In the genomic region with DNA sequence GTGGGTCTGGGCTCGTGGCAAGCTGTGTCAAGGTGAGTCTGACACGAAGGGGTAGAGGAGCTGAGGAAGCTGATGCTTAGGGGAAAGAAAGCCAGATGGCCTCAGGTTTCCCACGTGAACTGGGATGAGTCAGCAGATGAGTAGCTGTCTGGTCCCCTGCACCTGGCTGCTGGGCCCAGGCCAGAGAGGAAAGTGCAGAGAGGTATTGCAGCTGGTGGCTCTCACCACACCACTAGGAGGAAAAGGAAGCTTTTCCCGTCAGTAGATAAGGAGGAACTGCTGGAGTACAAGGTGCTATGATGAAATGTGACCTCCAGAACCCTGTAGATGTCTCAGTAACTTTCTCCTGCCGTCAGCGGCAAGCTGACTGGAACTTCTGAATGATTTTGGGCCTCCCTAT, we compare ENCODE assay signal across 21 mouse cellular contexts. TPM values are rescaled to one million over a fixed set of nuclear protein-coding genes. Genes with fewer than 3 reads are reported as not detected.
DNase-seq lines count a peak whose midpoint lies in the region; ATAC-seq and TF ChIP-seq lines count a peak whose summit lies in the region.
"Had no signal": no experiment of that assay in that cellular context is flagged by ENCODE, and none has a peak within 500 bp of the region (broad histone marks: within the 10 kb centered on the region; RNA-seq: fewer than 3 reads in every experiment).

No protein-coding gene starts in this region.

- no peaks in the 10 kb centered on the region for H3K79me2 ChIP-seq in liver, adult 2 months (ENCODE audit: control insufficient read depth, insufficient read depth, low read length)
- H3K79me2 ChIP-seq in CH12.LX (replicated peaks; ENCODE audit: control insufficient read depth, extremely low read depth, insufficient read depth, poor library complexity, severe bottlenecking), result no peaks in the 10 kb centered on the region

- no peaks in the 10 kb centered on the region for H3K36me3 ChIP-seq in liver, adult 2 months (ENCODE audit: control insufficient read depth, insufficient read depth, low read length)
- H3K36me3 ChIP-seq in liver, embryonic 11.5 days (ENCODE audit: control insufficient read depth, insufficient read depth, low read length), result no peaks in the 10 kb centered on the region
- no peaks in the 10 kb centered on the region for H3K36me3 ChIP-seq in CH12.LX (replicated peaks in 1 of 2; ENCODE audit: control insufficient read depth in 1 of 2, insufficient read depth in 1 of 2, low read length in 1 of 2)
- H3K36me3 ChIP-seq in forebrain, postnatal 0 days (ENCODE audit: insufficient read depth), result no peaks in the 10 kb centered on the region
- H3K36me3 ChIP-seq: forebrain, embryonic 15.5 days; hindbrain, embryonic 10.5 days; limb, embryonic 15.5 days had no signal

- no peak for TF ChIP-seq CTCF in liver, adult 2 months (IDR thresholded peaks at IDR 0.05; ENCODE audit: low read depth, low read length)
- no peak for TF ChIP-seq CTCF in CH12.LX (conservative IDR thresholded peaks at IDR 0.05 in 1 of 2, IDR thresholded peaks at IDR 0.05 in 1 of 2; ENCODE audit: low read depth in 2 of 2, low read length in 2 of 2)
- TF ChIP-seq CTCF in forebrain, postnatal 0 days (IDR thresholded peaks at IDR 0.05; ENCODE audit: low read depth), result no peak

- no peak for TF ChIP-seq RAD21 in CH12.LX (IDR thresholded peaks at IDR 0.05; ENCODE audit: low read depth, low read length)

- no peak overlapping the region for H3K9ac ChIP-seq in liver, adult 2 months (ENCODE audit: low read depth, low read length)
- H3K9ac ChIP-seq in liver, embryonic 11.5 days (ENCODE audit: low read depth, low read length), result no peak overlapping the region
- no peak overlapping the region for H3K9ac ChIP-seq in CH12.LX (ENCODE audit: insufficient read depth, low read depth)
- H3K9ac ChIP-seq in forebrain, postnatal 0 days, result no peak overlapping the region
- H3K9ac ChIP-seq: forebrain, embryonic 15.5 days; limb, embryonic 15.5 days had no signal

- H3K27ac ChIP-seq in liver, adult 2 months (replicated peaks; ENCODE audit: insufficient read depth, low read depth, low read length), result no peak overlapping the region
- no peak overlapping the region for H3K27ac ChIP-seq in liver, embryonic 11.5 days (ENCODE audit: low read depth, low read length)
- H3K27ac ChIP-seq in CH12.LX (ENCODE audit: insufficient read depth, low read depth), result no peak overlapping the region
- H3K27ac ChIP-seq in forebrain, postnatal 0 days (ENCODE audit: low read depth, low read length), result no peak overlapping the region
- H3K27ac ChIP-seq: forebrain, embryonic 15.5 days; hindbrain, embryonic 10.5 days; limb, embryonic 15.5 days had no signal

- WGBS in liver, adult 2 months, result 55% methylated on average over 6 of the region's 6 CpGs
- WGBS in liver, embryonic 11.5 days, result 28% methylated on average over 6 of the region's 6 CpGs
- 73% methylated on average over 6 of the region's 6 CpGs for WGBS in forebrain, postnatal 0 days

- DNase-seq in liver, adult 2 months (ENCODE audit: extremely low read depth, low read depth, low spot score), result peak; percentile 2
- DNase-seq in liver, embryonic 11.5 days (ENCODE audit: low spot score), result no peak
- DNase-seq in CH12.LX (ENCODE audit: extremely low read depth) (peak; percentile 62), adipocyte (ENCODE audit: low spot score) (no peak)
- no peak for DNase-seq in kidney, postnatal 4 days
- no peak for DNase-seq in forebrain, postnatal 0 days
- DNase-seq: adrenal gland, adult 2 months; cerebellum, adult 9-10 months; heart, adult 18-20 months; kidney, adult 9 months; kidney, postnatal 36 days; right cerebral cortex, postnatal 14 days had no signal

- no peak overlapping the region for H3K4me2 ChIP-seq in liver, embryonic 11.5 days
- H3K4me2 ChIP-seq in CH12.LX (ENCODE audit: insufficient read depth, low read depth, poor library complexity, severe bottlenecking), result no peak overlapping the region
- no peak overlapping the region for H3K4me2 ChIP-seq in forebrain, postnatal 0 days (ENCODE audit: low read depth)
- H3K4me2 ChIP-seq: forebrain, embryonic 15.5 days; limb, embryonic 15.5 days had no signal

- no peak for ATAC-seq in liver, embryonic 11.5 days (replicated peaks; ENCODE audit: low FRiP score)
- peak; percentile 62; the same call in 1 of the 2 replicates for ATAC-seq in common myeloid progenitor, adult 5-6 weeks (replicated peaks; ENCODE audit: low read depth, poor library complexity, severe bottlenecking)
- peak; percentile 37; the same call in 1 of the 2 replicates for ATAC-seq in megakaryocyte-erythroid progenitor cell, adult 5-6 weeks (replicated peaks; ENCODE audit: low FRiP score, low TSS enrichment, poor library complexity, severe bottlenecking)
- ATAC-seq in forebrain, postnatal 0 days, result no peak
- ATAC-seq: forebrain, embryonic 15.5 days had no signal

- H3K4me3 ChIP-seq in liver, adult 2 months (ENCODE audit: insufficient read depth, low read depth, low read length), result no peak overlapping the region
- no peak overlapping the region for H3K4me3 ChIP-seq in liver, embryonic 11.5 days (ENCODE audit: low read depth, low read length)
- no peak overlapping the region for H3K4me3 ChIP-seq in CH12.LX (replicated peaks in 1 of 3; ENCODE audit: low read depth in 2 of 3, low read length in 2 of 3, poor library complexity in 1 of 3)
- no peak overlapping the region for H3K4me3 ChIP-seq in forebrain, postnatal 0 days (ENCODE audit: low read depth, low read length)
- H3K4me3 ChIP-seq: forebrain, embryonic 15.5 days; hindbrain, embryonic 10.5 days; limb, embryonic 15.5 days had no signal

- H3K4me1 ChIP-seq in liver, adult 2 months (ENCODE audit: control insufficient read depth, insufficient read depth, low read length), result no peaks in the 10 kb centered on the region
- no peaks in the 10 kb centered on the region for H3K4me1 ChIP-seq in liver, embryonic 11.5 days (replicated peaks; ENCODE audit: control insufficient read depth, insufficient read depth, low read length)
- H3K4me1 ChIP-seq in CH12.LX (ENCODE audit: control insufficient read depth in 1 of 2, insufficient read depth in 2 of 2), result peaks cover 7 to 37% of the 10 kb centered on the region in 2 experiments; a peak in 3 of 4 replicates
- H3K4me1 ChIP-seq in forebrain, postnatal 0 days (ENCODE audit: insufficient read depth), result peaks cover 3% of the 10 kb centered on the region; the same call in 1 of the 2 replicates
- H3K4me1 ChIP-seq: forebrain, embryonic 15.5 days; limb, embryonic 15.5 days had no signal

- H3K9me3 ChIP-seq in liver, embryonic 11.5 days (ENCODE audit: control insufficient read depth, low read length), result no peaks in the 10 kb centered on the region
- H3K9me3 ChIP-seq in CH12.LX (replicated peaks; ENCODE audit: low read length), result no peaks in the 10 kb centered on the region
- no peaks in the 10 kb centered on the region for H3K9me3 ChIP-seq in forebrain, postnatal 0 days (ENCODE audit: low read length)
- H3K9me3 ChIP-seq: forebrain, embryonic 15.5 days; hindbrain, embryonic 10.5 days; limb, embryonic 15.5 days had no signal

- no peak for TF ChIP-seq POLR2A in liver, adult 2 months (IDR thresholded peaks at IDR 0.05; ENCODE audit: extremely low read depth, insufficient read depth, low read length)
- TF ChIP-seq POLR2A in CH12.LX (IDR thresholded peaks at IDR 0.05; ENCODE audit: low read depth, low read length), result no peak

- no peaks in the 10 kb centered on the region for H3K27me3 ChIP-seq in liver, adult 2 months (ENCODE audit: control insufficient read depth, insufficient read depth, low read length)
- no peaks in the 10 kb centered on the region for H3K27me3 ChIP-seq in liver, embryonic 11.5 days (replicated peaks; ENCODE audit: control insufficient read depth, insufficient read depth, low read length)
- H3K27me3 ChIP-seq in CH12.LX (replicated peaks), result no peaks in the 10 kb centered on the region
- H3K27me3 ChIP-seq in forebrain, postnatal 0 days (ENCODE audit: insufficient read depth, low read length), result no peaks in the 10 kb centered on the region
- H3K27me3 ChIP-seq: forebrain, embryonic 15.5 days; limb, embryonic 15.5 days had no signal

- in situ Hi-C loops in CH12.LX (cut with MboI; ENCODE audit: low pct_ligation_motif_present, low pct_unique_long_range_greater_than_20kb, low sequenced_read_pairs), result loop anchor here (10.0 kb wide), 1 partner anchor 129 kb away; no protein-coding TSS in a partner anchor

- TF ChIP-seq EP300 in CH12.LX (IDR thresholded peaks at IDR 0.05; ENCODE audit: low read length), result peak; percentile 62

- dilution Hi-C loops in CH12.LX (cut with MboI; ENCODE audit: extremely low pct_ligation_motif_present, extremely low pct_unique_long_range_greater_than_20kb, low sequenced_read_pairs), result no loop called here

TF ChIP-seq in CH12.LX, 34 proteins besides CTCF, POLR2A, EP300 and RAD21 (continues in another document):
- TF ChIP-seq USF2 (conservative IDR thresholded peaks at IDR 0.05; ENCODE audit: low read depth, low read length) (no peak), E2F4 (IDR thresholded peaks at IDR 0.05; ENCODE audit: insufficient replicate concordance, low read depth, low read length) (no peak), ZC3H11A (IDR thresholded peaks at IDR 0.05; ENCODE audit: low read depth, low read length) (no peak), NRF1 (IDR thresholded peaks at IDR 0.05; ENCODE audit: low read depth, low read length) (no peak), PAX5 (IDR thresholded peaks at IDR 0.05; ENCODE audit: low read length) (no peak), TCF12 (IDR thresholded peaks at IDR 0.05; ENCODE audit: low read depth, low read length) (peak; percentile 87), ZNF384 (IDR thresholded peaks at IDR 0.05; ENCODE audit: low read depth, low read length) (no peak), IRF4 (IDR thresholded peaks at IDR 0.05; ENCODE audit: low read depth, low read length) (no peak), ZMIZ1 (IDR thresholded peaks at IDR 0.05; ENCODE audit: low read depth, low read length) (no peak), BHLHE40 (IDR thresholded peaks at IDR 0.05; ENCODE audit: low read depth, low read length) (peak; percentile 75), ETS1 (conservative IDR thresholded peaks at IDR 0.05; ENCODE audit: low read depth, low read length) (peak; percentile 79), MEF2A (IDR thresholded peaks at IDR 0.05; ENCODE audit: borderline replicate concordance, low read depth, low read length) (0 out of 2 replicates have a peak, but pooled peaks have one; percentile 21)

RNA-seq across cellular contexts. Expression of a gene that starts 42.5 kb away (rescaled TPM):
- total RNA-seq in liver, adult 2 months (2014; rRNA removed), result 1.8 and 2.1 TPM in 2 replicates
- 0.39 and 0.84 TPM in 2 replicates for polyA plus RNA-seq in liver, adult 2 months (2012; rRNA removed)
- 0.25 and 0.66 TPM in 2 replicates for polyA plus RNA-seq in liver, embryonic 11.5 days (2014; fragmentation: Nextera tagmentation; extraction: Ambion mirVana)
- total RNA-seq in CH12.LX (2012; rRNA removed), result 0.13 TPM in 1 of 2 replicates, not detected in the other
- total RNA-seq in CH12.LX (2014; rRNA removed), result 0.44 and 0.80 TPM in 2 replicates
- 0.23 and 0.65 TPM in 2 replicates for polyA plus RNA-seq in CH12.LX (2012; ENCODE audit: insufficient read length, low read depth)
- 1.0 and 1.4 TPM in 2 replicates for total RNA-seq in common myeloid progenitor, adult 5-6 weeks (2017)
- not detected in 2 replicates for total RNA-seq in megakaryocyte-erythroid progenitor cell, adult 5-6 weeks (2014; fragmentation: Nextera tagmentation)
- 0.56 and 4.3 TPM in 2 replicates for total RNA-seq in megakaryocyte-erythroid progenitor cell, adult 5-6 weeks (2017)
- 0.62 TPM in 1 of 2 replicates, not detected in the other for total RNA-seq in forebrain, postnatal 0 days (2014; rRNA removed)
- polyA plus RNA-seq in forebrain, postnatal 0 days (2015; fragmentation: Nextera tagmentation; extraction: Ambion mirVana), result 0.14 and 0.15 TPM in 2 replicates
- total RNA-seq: layer of hippocampus, postnatal 25 days; midbrain, postnatal 0 days had no signal
- polyA plus RNA-seq: forebrain, embryonic 15.5 days; hindbrain, embryonic 10.5 days; lung, embryonic 16.5 days; neural tube, embryonic 11.5 days had no signal

Comparison
In these comparisons a context has a peak if more than half of its experiments do, and no peak if none do; other contexts are left out.
1. DNase-seq: peak in liver, adult 2 months (single experiment) and CH12.LX (single experiment); none in liver, embryonic 11.5 days (single experiment), kidney, postnatal 4 days (0 of 2), forebrain, postnatal 0 days (single experiment) and adipocyte (single experiment).
2. ATAC-seq: peak in common myeloid progenitor, adult 5-6 weeks (single experiment) and megakaryocyte-erythroid progenitor cell, adult 5-6 weeks (single experiment); none in liver, embryonic 11.5 days (single experiment) and forebrain, postnatal 0 days (single experiment).